Mouse (Mus musculus) testis, adult 2 months (tissue): ENCODE results near the gene Gabpb2.

Experiments
- CTCF ChIP-seq: fragments of 200-500 bp; IDR thresholded peaks from 2 replicates; pipeline ENCODE4 v1.5.1; 2012; ENCODE audit warnings: low read depth, mild to moderate bottlenecking, inconsistent platforms, low read length, moderate library complexity; ENCODE audit not compliant: control insufficient read depth, insufficient read depth, insufficient replicate concordance
- POLR2A ChIP-seq: fragments of 200-500 bp; IDR thresholded peaks from 2 replicates; pipeline ENCODE4 v1.6.1; 2012; ENCODE audit warnings: low read depth, mild to moderate bottlenecking, inconsistent platforms, low read length, moderate library complexity; ENCODE audit not compliant: control insufficient read depth

DNA sequence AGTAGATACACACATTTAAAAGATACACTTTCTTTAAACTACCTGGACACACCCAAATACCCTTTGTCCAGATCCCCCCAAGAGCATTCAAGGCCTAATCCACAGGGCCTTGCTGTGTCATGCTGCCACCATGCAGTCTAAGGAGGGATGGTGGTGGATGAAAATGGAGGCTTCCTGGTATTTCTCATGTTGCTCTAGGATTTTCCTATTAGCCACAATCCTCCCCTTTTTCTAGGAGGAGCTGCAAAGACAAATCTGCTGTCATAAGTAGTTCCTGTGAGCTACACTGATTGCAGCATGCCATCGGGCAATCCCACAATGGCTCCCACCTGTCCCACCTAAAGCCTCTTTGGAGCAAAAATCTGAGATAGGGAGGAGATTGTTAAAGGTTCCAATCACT lies 9.5 kb upstream of the Gabpb2 start:
- no peak for TF ChIP-seq CTCF
- no peak for TF ChIP-seq POLR2A
